Mouse (Mus musculus) kidney, embryonic 16.5 days (tissue): Measurements from ENCODE around the gene Zkscan6. TPM values are rescaled to one million over a fixed set of nuclear protein-coding genes. Genes with fewer than 3 reads are reported as not detected.

ENCODE experiments used
- ATAC-seq: fragments of 200-750 bp; cut with Nextera tagmentation; 2 replicates; pipeline ENCODE4 v1.8.0; 2017; ENCODE audit warnings: moderate TSS enrichment; ENCODE audit not compliant: low FRiP score, low TSS enrichment
- H3K27ac ChIP-seq: fragments of 300-500 bp; sonication (generic); 2 replicates; pipeline ENCODE4 v1.5.1; 2014; ENCODE audit warnings: low read length
- H3K27me3 ChIP-seq: fragments of 300-500 bp; sonication (generic); 2 replicates; pipeline ENCODE4 v1.6.1; 2014; ENCODE audit warnings: low read length, control low read depth, mixed read lengths; ENCODE audit not compliant: insufficient read depth
- H3K36me3 ChIP-seq: fragments of 300-500 bp; sonication (generic); 2 replicates; pipeline ENCODE4 v1.6.1; 2014; ENCODE audit warnings: low read length, control low read depth, mixed read lengths; ENCODE audit not compliant: insufficient read depth
- H3K4me1 ChIP-seq: fragments of 300-500 bp; sonication (generic); 2 replicates; pipeline ENCODE4 v1.6.1; 2014; ENCODE audit warnings: low read length, control low read depth, mixed read lengths; ENCODE audit not compliant: insufficient read depth
- H3K4me2 ChIP-seq: fragments of 300-500 bp; sonication (generic); replicated peaks from 2 replicates; pipeline ENCODE4 v1.6.1; 2014; ENCODE audit warnings: low read depth, low read length
- H3K4me3 ChIP-seq: fragments of 300-500 bp; sonication (generic); 2 replicates; pipeline ENCODE4 v1.5.1; 2014; ENCODE audit warnings: mild to moderate bottlenecking, low read length
- H3K9ac ChIP-seq: fragments of 300-500 bp; sonication (generic); replicated peaks from 2 replicates; pipeline ENCODE4 v1.6.1; 2014; ENCODE audit warnings: low read length
- H3K9me3 ChIP-seq: fragments of 300-500 bp; sonication (generic); 2 replicates; pipeline ENCODE4 v1.6.1; 2016; ENCODE audit warnings: low read length, control low read depth
- WGBS: fragments of 180-500 bp; shearing (Covaris S2); extraction: QIAGEN DNeasy Blood & Tissue Kit; methylation state at CpG from one replicate; pipeline ENCODE4 v1.1.7; 2014; 5-methylcytosine and 5-hydroxymethylcytosine counted together
- polyA plus RNA-seq: library from polyadenylated mRNA; unstranded; fragments of >200 nt; fragmentation: Nextera tagmentation; extraction: Ambion mirVana; gene quantifications from 2 replicates; pipeline ENCODE4 v1.2.1, GENCODE M21; 2015

Gene Zkscan6
- polyA plus RNA-seq, 1 experiment from 2014 or later, result 17.1 TPM

DNA sequence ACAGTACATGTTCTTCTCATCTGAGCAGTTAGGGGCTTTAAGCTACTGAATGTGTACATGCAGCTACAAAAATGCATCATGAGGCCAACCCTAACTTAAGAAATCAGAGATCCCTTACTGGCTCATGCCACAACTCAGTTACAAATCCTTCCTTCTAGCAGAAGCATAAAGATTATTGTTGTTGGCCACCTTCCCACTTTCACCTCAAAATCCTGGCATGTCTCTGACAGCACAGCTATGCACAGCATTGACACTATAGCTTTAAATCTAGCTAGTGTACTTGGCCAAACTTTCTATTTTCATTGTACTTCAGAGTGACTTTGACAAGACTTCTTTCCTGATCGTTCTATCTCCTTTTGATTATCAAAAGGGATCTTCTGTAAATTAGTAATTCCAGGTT is 27.9 kb upstream of the Zkscan6 start:
- 58% methylated on average over 1 of the region's 1 CpGs for WGBS

DNA sequence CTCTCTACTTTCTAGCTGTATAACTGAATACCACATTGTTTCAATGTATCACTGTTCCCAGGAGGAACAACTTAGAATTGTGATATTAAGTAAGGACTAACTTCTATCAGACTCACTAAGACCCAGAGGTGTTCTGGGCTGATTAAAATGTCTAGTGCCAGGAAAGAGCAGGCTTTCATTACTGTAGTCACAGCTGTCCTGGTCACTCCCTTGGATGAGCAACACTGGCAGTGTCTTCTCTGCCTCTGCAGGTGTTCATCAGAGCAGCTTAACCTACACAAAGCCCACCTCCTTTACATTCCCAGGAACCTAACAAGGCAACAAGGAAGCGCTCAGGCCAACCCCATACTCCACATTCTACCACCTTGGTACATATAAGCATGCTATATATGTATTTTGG is 27.4 kb upstream of the Zkscan6 start:
- Histone ChIP-seq H3K27ac (no peak overlapping the region), H3K36me3 (peaks cover 9% of the 10 kb centered on the region), H3K9me3 (no peaks in the 10 kb centered on the region), H3K9ac (no peak overlapping the region), H3K4me2 (no peak overlapping the region), H3K4me3 (no peak overlapping the region), H3K27me3 (no peaks in the 10 kb centered on the region), H3K4me1 (peaks cover 26% of the 10 kb centered on the region)
- 89% methylated on average over 1 of the region's 1 CpGs for WGBS
- no peak for ATAC-seq

More for the DNA sequence above, 27.9 kb upstream of the Zkscan6 start:
- H3K4me2 ChIP-seq, result no peak overlapping the region
- no peak overlapping the region for H3K9ac ChIP-seq
- no peaks in the 10 kb centered on the region for H3K9me3 ChIP-seq
- H3K36me3 ChIP-seq, result peaks cover 9% of the 10 kb centered on the region
- peaks cover 30% of the 10 kb centered on the region for H3K4me1 ChIP-seq
- no peak for ATAC-seq
- H3K27ac ChIP-seq, result peak overlapping the region; percentile 4; the same call in 1 of the 2 replicates
- H3K4me3 ChIP-seq, result no peak overlapping the region
- no peaks in the 10 kb centered on the region for H3K27me3 ChIP-seq

GRCm38 (mm10) chr11:65781596-65781995 is 25.4 kb upstream of the Zkscan6 start:
- 84% methylated on average over 3 of the region's 3 CpGs for WGBS
- no peaks in the 10 kb centered on the region for H3K27me3 ChIP-seq
- ATAC-seq, result no peak
- H3K9ac ChIP-seq, result no peak overlapping the region
- no peak overlapping the region for H3K4me3 ChIP-seq
- H3K4me1 ChIP-seq, result peaks cover 34% of the 10 kb centered on the region
- no peak overlapping the region for H3K4me2 ChIP-seq
- peaks cover 9% of the 10 kb centered on the region for H3K36me3 ChIP-seq
- H3K27ac ChIP-seq, result no peak overlapping the region
- no peaks in the 10 kb centered on the region for H3K9me3 ChIP-seq

DNA sequence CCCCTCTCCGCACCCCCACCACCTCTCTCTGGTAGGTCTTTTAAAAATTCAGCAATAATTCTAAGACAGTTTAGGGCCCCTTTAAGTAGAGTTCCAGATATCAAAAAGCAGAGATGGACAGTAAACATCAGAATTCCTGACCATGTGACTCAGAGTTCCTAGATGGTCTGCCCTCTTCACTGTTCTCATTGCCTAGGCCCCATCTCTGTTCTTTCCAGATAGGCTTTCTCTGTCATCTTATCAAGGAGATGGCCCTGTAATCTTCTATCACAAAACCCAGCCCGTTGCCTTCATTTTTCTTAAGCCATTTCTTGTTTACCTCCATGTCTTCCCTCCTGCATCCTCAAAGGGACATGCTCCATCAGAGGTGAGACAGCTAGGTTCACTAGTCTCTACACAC is 20.8 kb upstream of the Zkscan6 start:
- H3K4me3 ChIP-seq, result peak overlapping the region; percentile 9; the same call in 1 of the 2 replicates
- 83% methylated on average over 2 of the region's 2 CpGs for WGBS

GRCm38 (mm10) chr11:65787421-65788151 is 19.4 kb upstream of the Zkscan6 start:
- WGBS, result 0% methylated on average over 56 of the region's 71 CpGs
- H3K9me3 ChIP-seq, result no peaks in the 10 kb centered on the region
- H3K4me1 ChIP-seq, result peaks cover 14% of the 10 kb centered on the region
- peak overlapping the region; percentile 75 for H3K27ac ChIP-seq
- peak overlapping the region; percentile 67 for H3K4me2 ChIP-seq
- ATAC-seq, result peak; percentile 89
- peak overlapping the region; percentile 80 for H3K4me3 ChIP-seq
- H3K9ac ChIP-seq, result peak overlapping the region; percentile 97
- no peaks in the 10 kb centered on the region for H3K27me3 ChIP-seq
- H3K36me3 ChIP-seq, result no peaks in the 10 kb centered on the region

More for the DNA sequence above, 20.8 kb upstream of the Zkscan6 start:
- Histone ChIP-seq H3K4me1 (peaks cover 14% of the 10 kb centered on the region), H3K4me2 (peak overlapping the region; percentile 67; the same call in 1 of the 2 replicates), H3K36me3 (no peaks in the 10 kb centered on the region), H3K27me3 (no peaks in the 10 kb centered on the region), H3K27ac (no peak overlapping the region), H3K9ac (no peak overlapping the region), H3K9me3 (no peaks in the 10 kb centered on the region)
- no peak for ATAC-seq

GRCm38 (mm10) chr11:65788154-65788553 is 18.8 kb upstream of the Zkscan6 start, which contains the start of gene Map2k4:
Map2k4 (minus strand) TSS chr11:65788297.
- Histone ChIP-seq H3K4me3 (peak within 1 kb of the TSS; percentile 80), H3K27ac (peak within 1 kb of the TSS; percentile 75), H3K4me1 (peaks cover 14% of the 10 kb centered on the region), H3K9me3 (no peaks in the 10 kb centered on the region), H3K4me2 (peak within 1 kb of the TSS; percentile 67), H3K36me3 (no peaks in the 10 kb centered on the region), H3K9ac (peak within 1 kb of the TSS; percentile 97), H3K27me3 (no peaks in the 10 kb centered on the region)
- peak; percentile 100 for ATAC-seq
- WGBS, result under 1% methylated on average over 35 of the region's 36 CpGs

GRCm38 (mm10) chr11:65794428-65795219 is 12.4 kb upstream of the Zkscan6 start:
- Histone ChIP-seq H3K4me2 (no peak overlapping the region), H3K9ac (no peak overlapping the region), H3K36me3 (no peaks in the 10 kb centered on the region), H3K4me3 (no peak overlapping the region), H3K27ac (no peak overlapping the region), H3K27me3 (no peaks in the 10 kb centered on the region), H3K9me3 (no peaks in the 10 kb centered on the region), H3K4me1 (no peaks in the 10 kb centered on the region)
- WGBS, result 66% methylated on average over 10 of the region's 10 CpGs
- no peak for ATAC-seq

GRCm38 (mm10) chr11:65795896-65796295 is 11.1 kb upstream of the Zkscan6 start:
- H3K9ac ChIP-seq, result no peak overlapping the region
- H3K27me3 ChIP-seq, result no peaks in the 10 kb centered on the region
- no peak overlapping the region for H3K4me2 ChIP-seq
- H3K9me3 ChIP-seq, result no peaks in the 10 kb centered on the region
- no peak for ATAC-seq
- H3K4me1 ChIP-seq, result no peaks in the 10 kb centered on the region
- no peak overlapping the region for H3K4me3 ChIP-seq
- H3K27ac ChIP-seq, result no peak overlapping the region
- H3K36me3 ChIP-seq, result no peaks in the 10 kb centered on the region
- WGBS, result 73% methylated on average over 1 of the region's 1 CpGs

DNA sequence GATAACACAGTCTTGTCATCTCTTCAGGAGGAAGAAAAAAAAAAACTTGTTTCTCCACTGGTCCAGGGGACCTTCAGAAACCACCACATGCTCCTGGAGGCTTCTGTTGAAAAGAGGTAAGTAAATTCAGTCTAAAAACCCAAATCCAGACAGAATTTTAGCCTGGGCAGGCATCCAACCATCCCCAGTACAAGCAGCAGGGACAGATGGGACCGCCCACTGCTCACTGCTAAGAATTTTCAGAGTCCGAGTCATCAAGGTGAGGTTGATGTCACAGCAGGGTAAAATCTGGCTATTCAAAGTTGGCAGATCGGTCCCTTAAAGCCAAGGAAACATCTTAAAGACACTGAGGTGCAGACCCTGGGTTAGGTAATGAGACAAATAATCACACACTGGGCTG is 5.1 kb upstream of the Zkscan6 start:
- Histone ChIP-seq H3K4me3 (no peak overlapping the region), H3K9me3 (no peaks in the 10 kb centered on the region), H3K27ac (no peak overlapping the region), H3K27me3 (no peaks in the 10 kb centered on the region), H3K9ac (no peak overlapping the region), H3K36me3 (no peaks in the 10 kb centered on the region), H3K4me2 (no peak overlapping the region), H3K4me1 (no peaks in the 10 kb centered on the region)
- WGBS, result 61% methylated on average over 3 of the region's 3 CpGs
- ATAC-seq, result no peak
